Mouse (Mus musculus) ovary, postnatal 10 days (tissue): ENCODE results near the gene Tmem233.

Experiments used
- DNase-seq: peaks from one replicate; pipeline ENCODE4 v3.0.0; 2022; ENCODE audit warnings: low spot score

Tmem233 gene

GRCm38 (mm10) chr5:116083081-116083480, at the start of gene Tmem233:
Gene Tmem233 (minus strand): TSS chr5:116083244.
- DNase-seq: no peak

DNA sequence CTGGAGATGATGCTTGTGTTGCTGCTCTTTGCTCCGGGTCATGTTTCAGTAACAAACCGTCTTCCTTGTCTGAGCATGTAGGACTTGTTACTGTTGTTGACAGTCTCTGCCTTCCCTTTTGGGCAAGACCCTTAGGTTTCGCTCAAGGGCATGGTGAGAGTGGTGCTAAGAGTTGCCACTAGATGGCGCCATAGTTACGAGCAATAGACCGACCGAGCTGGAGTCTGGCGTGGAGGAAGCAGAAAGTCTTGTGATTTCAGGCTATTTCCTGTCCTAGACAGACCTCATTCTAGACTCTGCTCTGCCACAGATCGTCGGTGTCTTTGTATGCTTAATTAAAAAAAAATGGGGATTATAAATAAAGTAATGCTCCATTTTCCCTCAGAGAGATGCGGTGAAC, 40.3 kb upstream of the Tmem233 start:
- DNase-seq: peak; percentile 38

DNA sequence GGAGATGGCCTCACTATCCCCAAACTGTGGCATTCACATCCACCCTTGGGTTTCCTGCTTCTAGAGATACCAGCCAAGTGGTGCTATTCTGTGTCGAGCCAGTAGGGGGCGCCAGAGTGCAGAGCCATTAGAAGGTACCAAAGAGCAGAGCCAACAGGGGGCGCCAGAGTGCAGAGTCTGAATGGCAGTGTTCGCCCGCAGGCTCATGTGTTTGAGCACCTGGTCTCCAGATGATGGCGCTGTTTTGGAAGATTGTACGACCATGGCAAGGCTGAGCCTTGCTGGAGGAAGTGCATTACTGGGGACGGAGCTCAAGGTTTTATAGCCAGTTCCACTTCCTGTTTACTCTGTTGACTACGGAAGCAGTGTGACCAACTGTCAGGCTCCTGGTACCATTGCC, 33.5 kb upstream of the Tmem233 start:
- DNase-seq: no peak

DNA sequence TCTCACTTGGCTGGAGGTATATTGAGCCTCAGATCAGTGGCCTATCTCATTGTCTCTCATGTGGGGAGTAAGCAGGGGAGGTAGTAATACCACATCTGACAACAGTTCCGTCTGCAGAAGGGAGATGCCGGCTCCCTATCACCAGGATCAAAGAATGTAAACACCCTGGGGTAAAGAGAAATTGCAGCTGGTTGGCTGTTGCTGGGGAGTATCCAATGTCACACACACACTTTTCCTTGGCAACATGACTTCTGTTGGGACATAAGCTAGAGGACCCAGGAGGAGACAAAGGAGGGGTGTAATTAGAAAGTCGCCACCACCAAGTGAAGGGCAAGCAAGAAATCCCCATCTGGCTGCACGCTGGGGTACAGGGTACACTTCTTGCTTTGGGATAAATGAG, 33.1 kb upstream of the Tmem233 start:
- DNase-seq: no peak

- no peak for DNase-seq
Observed at GRCm38 (mm10) chr5:116115071-116115834, 32.2 kb upstream of the Tmem233 start.

- no peak for DNase-seq
Observed at GRCm38 (mm10) chr5:116108651-116109050, 25.6 kb upstream of the Tmem233 start.

- no peak for DNase-seq
Observed at GRCm38 (mm10) chr5:116084231-116084630, 1.2 kb upstream of the Tmem233 start.

DNA sequence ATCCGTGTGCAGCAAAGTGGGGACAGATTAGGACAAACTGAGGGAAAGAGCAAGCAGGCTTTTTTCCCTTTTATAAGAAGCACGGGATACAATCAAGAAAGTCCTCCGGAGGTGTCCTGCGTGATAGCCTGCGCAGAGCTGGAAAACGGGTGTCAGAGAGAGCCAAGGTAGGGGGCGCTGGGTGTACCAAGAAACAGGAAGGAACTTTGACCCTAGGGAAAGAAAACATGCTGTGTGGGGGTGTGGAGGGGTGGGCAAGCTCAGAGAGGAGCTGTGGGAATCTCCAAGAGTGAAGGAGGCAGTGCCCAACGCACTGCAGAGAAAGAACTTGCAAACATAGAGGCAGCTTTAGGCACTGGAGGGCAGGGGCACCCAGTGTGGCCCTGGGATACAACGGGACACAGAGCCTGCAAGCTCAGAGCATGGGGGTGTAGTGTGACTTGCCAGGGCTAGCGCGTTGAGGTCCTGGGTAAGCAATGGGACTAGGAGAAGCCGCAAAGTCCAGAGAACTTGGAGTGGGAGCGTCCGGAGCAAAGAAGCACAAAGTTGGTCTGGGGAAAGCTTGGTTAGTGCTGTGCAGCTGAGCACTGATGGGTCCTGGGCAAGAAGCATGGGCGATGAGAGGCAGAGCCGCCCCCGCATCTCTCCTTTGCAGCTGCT, 673 bp downstream of the Tmem233 start:
- DNase-seq: no peak

DNA sequence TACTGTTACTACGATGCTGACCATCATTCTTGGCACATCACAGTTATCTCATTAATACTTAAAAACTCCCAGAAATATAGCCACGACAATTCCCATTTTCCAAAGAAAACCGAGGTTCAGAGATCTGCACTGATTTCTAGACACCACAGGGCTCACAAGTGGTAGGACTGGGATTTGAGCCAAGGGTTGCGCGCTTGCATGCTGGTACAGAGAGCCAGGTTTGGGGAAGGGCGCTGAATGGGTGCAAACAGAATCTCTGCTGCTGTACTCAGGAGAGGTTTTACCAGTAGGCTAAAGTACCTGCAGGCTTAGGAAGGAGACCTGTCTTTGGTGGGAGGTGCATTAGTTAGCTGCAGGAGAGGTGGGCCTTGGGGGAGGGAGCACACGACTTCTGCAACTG, 1.4 kb downstream of the Tmem233 start:
- no peak for DNase-seq

GRCm38 (mm10) chr5:116080736-116081135, 2.3 kb downstream of the Tmem233 start:
- DNase-seq: no peak

DNA sequence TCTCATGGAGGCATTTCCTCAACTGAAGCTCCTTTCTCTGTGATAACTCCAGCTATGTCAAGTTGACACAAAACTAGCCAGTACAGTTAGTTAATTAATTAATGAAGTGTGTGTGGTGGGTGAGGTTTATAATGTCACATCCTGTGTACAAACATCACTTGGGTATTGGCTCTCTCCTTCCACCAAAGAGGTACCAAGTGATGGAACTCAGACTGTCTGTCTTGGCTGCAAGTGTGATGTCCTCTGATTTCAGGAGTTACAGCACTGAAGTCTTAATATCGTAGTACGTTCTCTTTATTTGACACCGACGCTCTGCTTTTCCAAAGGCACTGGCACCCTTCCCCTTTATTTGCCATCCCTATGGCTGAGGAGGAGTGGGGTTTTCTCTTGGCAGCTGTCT, 13.4 kb downstream of the Tmem233 start:
- DNase-seq: no peak

GRCm38 (mm10) chr5:116052826-116053225, 30.2 kb downstream of the Tmem233 start:
- no peak for DNase-seq

- no peak for DNase-seq
Observed at GRCm38 (mm10) chr5:116052171-116052570, 30.9 kb downstream of the Tmem233 start.

GRCm38 (mm10) chr5:116049821-116050220, 33.2 kb downstream of the Tmem233 start:
- DNase-seq: no peak

GRCm38 (mm10) chr5:116048321-116048720, 34.7 kb downstream of the Tmem233 start:
- DNase-seq: no peak

GRCm38 (mm10) chr5:116046246-116046645, 36.8 kb downstream of the Tmem233 start:
- no peak for DNase-seq

DNA sequence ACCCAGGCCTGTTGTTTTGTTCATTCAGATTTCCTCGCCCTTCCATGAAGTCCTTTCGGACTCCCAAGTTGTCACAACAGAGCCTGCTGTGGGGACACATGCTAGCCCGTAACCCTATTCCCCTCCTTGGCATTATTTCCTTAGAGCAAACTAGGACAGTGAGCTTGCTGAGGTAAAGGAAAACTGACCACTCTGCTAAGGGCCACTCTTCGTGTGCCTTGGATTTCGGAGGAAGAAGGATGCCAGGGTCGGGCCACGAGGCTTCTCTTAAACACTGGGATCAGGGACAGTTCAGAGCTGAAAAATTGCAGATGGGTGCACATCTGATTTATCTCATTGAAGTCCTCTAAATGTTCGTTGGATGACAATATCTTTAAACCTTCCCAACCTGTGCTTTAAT, 37.5 kb downstream of the Tmem233 start:
- DNase-seq: no peak

DNA sequence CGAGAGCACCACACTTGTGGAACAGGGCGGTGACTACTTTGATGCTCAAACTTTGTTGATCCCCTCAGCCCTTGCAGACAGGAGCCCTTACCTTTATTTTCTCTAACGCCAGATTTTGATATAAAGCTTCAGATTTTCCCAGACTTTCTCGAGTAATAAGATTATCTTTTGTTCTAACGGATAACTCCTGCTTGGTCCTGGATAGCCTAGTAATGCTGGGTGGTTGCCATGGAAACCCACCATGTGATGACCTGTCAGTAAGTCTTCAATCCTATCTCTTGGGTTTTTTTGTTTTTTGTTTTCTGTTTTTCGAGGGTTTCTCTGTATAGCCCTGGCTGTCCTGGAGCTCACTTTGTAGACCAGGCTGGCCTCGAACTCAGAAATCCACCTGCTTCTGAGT, 40.8 kb downstream of the Tmem233 start:
- no peak for DNase-seq

DNA sequence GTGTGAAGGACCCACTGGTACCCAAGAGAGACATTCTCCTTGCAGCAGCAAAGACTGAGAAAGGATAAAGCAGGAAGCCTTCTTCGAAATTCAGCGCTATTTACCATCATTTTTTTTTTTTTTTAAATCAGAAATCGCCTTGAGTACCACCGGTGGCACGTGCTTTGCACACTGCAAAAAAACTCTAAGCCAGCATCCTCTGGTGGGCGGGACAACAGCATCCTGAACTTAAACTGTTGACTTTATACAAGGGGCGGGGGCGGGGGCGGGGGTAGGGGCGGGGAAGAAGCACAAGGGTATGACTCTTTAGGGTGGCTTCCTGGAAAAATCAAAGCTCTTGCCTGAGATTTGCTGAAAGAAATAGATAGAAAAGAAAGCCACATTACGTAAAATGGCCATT, 43.3 kb downstream of the Tmem233 start:
- DNase-seq: no peak

- DNase-seq: no peak
Observed at GRCm38 (mm10) chr5:116037731-116038130, 45.3 kb downstream of the Tmem233 start.

- DNase-seq: no peak
Observed at GRCm38 (mm10) chr5:116036465-116036864, 46.6 kb downstream of the Tmem233 start.

DNA sequence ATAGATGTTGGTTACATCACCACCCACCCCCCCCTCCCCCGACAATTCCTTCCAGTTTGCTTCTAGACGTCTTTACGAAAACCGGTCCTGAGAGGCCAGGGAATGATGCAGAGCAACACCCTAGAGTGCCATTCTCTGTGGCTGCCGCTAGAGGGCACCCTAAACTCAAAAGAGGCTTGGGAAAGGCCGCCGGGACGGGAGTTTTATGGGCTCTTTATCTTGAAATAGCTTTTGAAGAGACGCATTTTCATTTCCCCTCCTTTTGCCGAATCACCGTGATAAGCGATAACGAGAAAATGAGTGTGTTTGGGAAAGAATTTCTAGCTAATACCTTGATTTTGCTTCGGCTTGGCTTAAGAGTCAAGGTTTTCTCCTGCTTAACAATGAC, 51.9 kb downstream of the Tmem233 start:
- peak; percentile 22 for DNase-seq

GRCm38 (mm10) chr5:116030566-116031189, 52.4 kb downstream of the Tmem233 start:
- no peak for DNase-seq
